Mouse (Mus musculus) stomach, embryonic 16.5 days (tissue): Measurements from ENCODE around the gene Micu2. TPM values are rescaled to one million over a fixed set of nuclear protein-coding genes. Genes with fewer than 3 reads are reported as not detected.
A peak's percentile ranks its signal among the peaks of the same experiment; 100 is the strongest.
"Not testable (repeated sequence)": the region's sequence is repeated elsewhere in the genome, so short reads cannot be mapped to it uniquely, and the experiment has no call there.

Experiments used
- ATAC-seq: fragments of 200-750 bp; cut with Nextera tagmentation; 2 replicates; pipeline ENCODE4 v1.8.0; 2017; ENCODE audit warnings: moderate number of reproducible peaks, moderate TSS enrichment; ENCODE audit not compliant: insufficient read depth, low FRiP score
- H3K27ac ChIP-seq: fragments of 300-500 bp; sonication (generic); 2 replicates; pipeline ENCODE4 v1.5.1; 2014; ENCODE audit warnings: low read length
- H3K27me3 ChIP-seq: fragments of 300-500 bp; sonication (generic); 2 replicates; pipeline ENCODE4 v1.6.1; 2014; ENCODE audit warnings: low read length, control low read depth, mixed read lengths; ENCODE audit not compliant: control insufficient read depth, insufficient read depth
- H3K36me3 ChIP-seq: fragments of 300-500 bp; sonication (generic); 2 replicates; pipeline ENCODE4 v1.6.1; 2014; ENCODE audit warnings: low read length; ENCODE audit not compliant: control insufficient read depth, insufficient read depth
- H3K4me1 ChIP-seq: fragments of 300-500 bp; sonication (generic); 2 replicates; pipeline ENCODE4 v1.6.1; 2014; ENCODE audit warnings: low read length, control low read depth, mixed read lengths; ENCODE audit not compliant: control insufficient read depth, insufficient read depth
- H3K4me2 ChIP-seq: fragments of 300-500 bp; sonication (generic); 2 replicates; pipeline ENCODE4 v1.6.1; 2014; ENCODE audit warnings: low read depth, low read length, mixed read lengths
- H3K4me3 ChIP-seq: fragments of 300-500 bp; sonication (generic); replicated peaks from 2 replicates; pipeline ENCODE4 v1.5.1; 2014; ENCODE audit warnings: mild to moderate bottlenecking, low read length
- H3K9ac ChIP-seq: fragments of 300-500 bp; sonication (generic); 2 replicates; pipeline ENCODE4 v1.6.1; 2014; ENCODE audit warnings: low read length
- H3K9me3 ChIP-seq: fragments of 300-500 bp; sonication (generic); replicated peaks from 2 replicates; pipeline ENCODE4 v1.6.1; 2016; ENCODE audit warnings: low read length, control low read depth; ENCODE audit not compliant: control insufficient read depth
- WGBS: fragments of 180-500 bp; shearing (Covaris S2); extraction: QIAGEN DNeasy Blood & Tissue Kit; methylation state at CpG from one replicate; pipeline ENCODE4 v1.1.7; 2014; 5-methylcytosine and 5-hydroxymethylcytosine counted together
- polyA plus RNA-seq: library from polyadenylated mRNA; unstranded; fragments of >200 nt; fragmentation: Nextera tagmentation; extraction: Ambion mirVana; gene quantifications from 2 replicates; pipeline ENCODE4 v1.2.1, GENCODE M21; 2015

Micu2 gene
- polyA plus RNA-seq, 1 experiment from 2014 or later = 82.3 TPM

DNA sequence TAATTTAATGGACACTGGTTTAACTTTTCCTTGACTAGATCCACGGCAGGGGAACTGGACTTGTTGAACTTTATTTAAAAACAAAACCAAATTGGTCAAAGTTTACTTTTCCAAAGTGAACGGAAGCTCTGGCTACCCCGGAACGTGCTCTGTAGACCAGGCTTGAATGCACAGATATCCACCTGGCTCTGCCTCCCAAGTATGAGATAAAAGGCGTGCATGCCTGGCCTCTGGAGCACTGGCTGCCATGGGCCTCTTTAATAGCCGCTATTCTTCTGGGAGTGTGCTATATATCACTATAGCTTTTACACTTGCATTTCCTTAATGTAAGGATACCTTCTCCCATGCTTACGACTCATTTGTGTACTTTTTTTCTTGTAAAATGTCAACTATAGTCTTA, 65.5 kb downstream of the Micu2 start:
- no peak overlapping the region for H3K9ac ChIP-seq
- H3K4me1 ChIP-seq = no peaks in the 10 kb centered on the region
- WGBS = 38% methylated on average over 7 of the region's 7 CpGs
- H3K4me3 ChIP-seq = no peak overlapping the region
- H3K27me3 ChIP-seq = no peaks in the 10 kb centered on the region
- H3K36me3 ChIP-seq = no peaks in the 10 kb centered on the region
- H3K27ac ChIP-seq = no peak overlapping the region
- ATAC-seq = no peak
- no peaks in the 10 kb centered on the region for H3K9me3 ChIP-seq
- no peak overlapping the region for H3K4me2 ChIP-seq

DNA sequence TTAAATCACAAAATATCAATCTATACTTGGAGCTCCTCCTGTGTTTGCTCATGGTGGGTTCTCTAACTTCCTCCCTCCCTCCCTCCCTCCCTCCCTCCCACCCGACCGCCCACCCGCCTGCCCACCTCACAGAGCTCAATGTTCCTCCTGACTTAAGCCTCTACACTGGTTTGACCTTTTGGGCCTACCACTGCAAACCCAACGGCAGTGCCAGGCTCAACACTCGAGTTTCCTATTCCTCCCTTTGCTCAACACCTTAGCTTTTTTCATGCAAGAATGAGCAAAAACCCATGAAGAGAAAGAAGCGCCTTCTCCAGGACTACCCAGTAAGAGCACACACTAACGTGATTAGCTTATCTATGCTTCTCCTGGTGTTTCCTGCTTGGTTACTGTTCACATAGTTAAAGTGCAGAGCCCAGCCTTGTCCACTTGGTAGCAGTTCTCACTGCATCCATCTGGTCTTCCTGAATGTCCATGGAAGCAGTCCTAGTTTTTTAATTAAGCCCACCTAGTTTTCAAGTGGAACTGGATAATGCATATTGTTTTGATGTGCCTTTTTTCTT, 66.1 kb downstream of the Micu2 start:
- H3K27ac ChIP-seq = no peak overlapping the region
- H3K4me3 ChIP-seq = no peak overlapping the region
- no peak for ATAC-seq
- H3K4me2 ChIP-seq = no peak overlapping the region
- no peaks in the 10 kb centered on the region for H3K9me3 ChIP-seq
- H3K9ac ChIP-seq = no peak overlapping the region
- no peaks in the 10 kb centered on the region for H3K36me3 ChIP-seq
- WGBS = 55% methylated on average over 7 of the region's 7 CpGs
- H3K4me1 ChIP-seq = no peaks in the 10 kb centered on the region
- H3K27me3 ChIP-seq = no peaks in the 10 kb centered on the region

GRCm38 (mm10) chr14:57921428-57922131, 77.5 kb downstream of the Micu2 start:
- peaks cover 13% of the 10 kb centered on the region for H3K36me3 ChIP-seq
- no peak overlapping the region for H3K9ac ChIP-seq
- peak overlapping the region; percentile 74 for H3K27ac ChIP-seq
- peak; percentile 69 for ATAC-seq
- no peaks in the 10 kb centered on the region for H3K27me3 ChIP-seq
- no peaks in the 10 kb centered on the region for H3K9me3 ChIP-seq
- no peak overlapping the region for H3K4me3 ChIP-seq
- no peak overlapping the region for H3K4me2 ChIP-seq
- H3K4me1 ChIP-seq = no peaks in the 10 kb centered on the region
- WGBS = 53% methylated on average over 10 of the region's 10 CpGs

DNA sequence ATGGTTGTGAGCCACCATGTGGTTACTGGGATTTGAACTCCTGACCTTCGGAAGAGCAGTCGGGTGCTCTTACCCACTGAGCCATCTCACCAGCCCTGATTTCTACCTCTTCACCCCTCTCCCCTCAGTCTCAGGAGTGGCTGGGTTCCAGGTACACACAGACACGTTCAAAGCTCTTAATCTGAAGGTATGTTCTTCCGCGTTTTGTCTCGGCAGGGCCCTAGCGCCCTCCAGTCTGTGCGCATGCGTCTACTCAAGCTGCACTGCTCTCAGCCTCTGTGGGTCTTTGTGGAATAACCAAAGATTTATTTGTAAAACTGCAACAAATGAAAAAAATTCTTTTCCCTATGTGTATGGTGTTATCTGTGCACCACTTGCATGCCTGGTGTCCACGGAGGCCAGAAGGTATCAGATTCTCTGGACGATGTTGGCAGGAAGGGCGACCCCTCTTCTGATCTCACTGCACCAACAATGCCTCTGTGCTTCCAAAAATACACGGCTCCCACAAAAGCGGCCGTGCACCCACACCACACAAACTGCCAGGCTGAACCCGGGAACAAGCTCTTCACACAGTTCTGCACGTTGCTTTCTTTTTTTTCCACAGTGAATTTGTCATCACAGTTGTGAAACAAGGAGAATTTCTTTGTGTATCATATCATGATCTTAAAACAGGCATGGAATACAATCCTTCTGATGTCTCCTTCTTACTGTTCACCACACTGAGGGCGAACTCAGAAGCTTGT, 78.3 kb downstream of the Micu2 start:
- no peak for ATAC-seq
- no peak overlapping the region for H3K4me3 ChIP-seq

DNA sequence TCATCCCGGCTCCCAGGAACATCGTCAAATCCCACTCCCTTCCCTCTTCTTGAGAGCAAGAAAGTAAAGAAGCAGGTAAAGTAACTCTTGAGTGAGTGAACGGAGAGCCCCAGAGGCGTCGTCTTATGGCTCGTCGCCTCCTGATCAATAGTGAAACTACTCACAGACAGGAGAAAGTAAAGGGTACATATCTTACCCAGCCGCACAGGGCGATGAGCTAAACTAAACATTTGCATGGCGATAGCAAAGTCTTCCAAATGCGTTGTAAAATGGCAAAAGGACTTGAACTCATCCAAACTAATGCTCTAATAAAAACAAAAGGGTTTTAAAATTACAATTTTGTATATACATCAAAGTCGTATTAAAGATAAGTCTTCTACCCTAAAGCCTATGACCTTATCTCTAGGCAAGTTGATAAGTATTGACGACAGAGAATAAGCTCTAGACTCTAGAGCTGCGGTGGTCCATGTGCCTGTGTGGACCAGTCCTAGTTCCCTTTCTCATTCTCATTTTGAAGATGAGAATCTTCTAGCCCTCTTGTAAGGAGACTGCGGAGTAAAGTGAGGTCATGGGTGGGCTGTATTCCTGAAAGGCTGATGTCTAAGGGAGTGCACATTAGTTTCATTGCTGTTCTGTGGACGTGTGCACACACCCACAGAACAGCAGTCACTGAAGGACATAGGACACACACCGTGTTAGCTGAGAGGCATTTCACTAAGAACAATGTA, 79.8 kb downstream of the Micu2 start:
- ATAC-seq = no peak
- Histone ChIP-seq H3K4me2 (no peak overlapping the region), H3K4me3 (no peak overlapping the region), H3K27ac (no peak overlapping the region), H3K9me3 (no peaks in the 10 kb centered on the region), H3K4me1 (no peaks in the 10 kb centered on the region), H3K27me3 (no peaks in the 10 kb centered on the region), H3K36me3 (peaks cover 13% of the 10 kb centered on the region), H3K9ac (no peak overlapping the region)
- 88% methylated on average over 17 of the region's 17 CpGs for WGBS

More for the DNA sequence above, 78.3 kb downstream of the Micu2 start:
- 78% methylated on average over 18 of the region's 18 CpGs for WGBS
- Histone ChIP-seq H3K4me1 (no peaks in the 10 kb centered on the region), H3K9ac (no peak overlapping the region), H3K36me3 (peaks cover 13% of the 10 kb centered on the region), H3K4me2 (no peak overlapping the region), H3K9me3 (no peaks in the 10 kb centered on the region), H3K27ac (peak overlapping the region; percentile 74), H3K27me3 (no peaks in the 10 kb centered on the region)

DNA sequence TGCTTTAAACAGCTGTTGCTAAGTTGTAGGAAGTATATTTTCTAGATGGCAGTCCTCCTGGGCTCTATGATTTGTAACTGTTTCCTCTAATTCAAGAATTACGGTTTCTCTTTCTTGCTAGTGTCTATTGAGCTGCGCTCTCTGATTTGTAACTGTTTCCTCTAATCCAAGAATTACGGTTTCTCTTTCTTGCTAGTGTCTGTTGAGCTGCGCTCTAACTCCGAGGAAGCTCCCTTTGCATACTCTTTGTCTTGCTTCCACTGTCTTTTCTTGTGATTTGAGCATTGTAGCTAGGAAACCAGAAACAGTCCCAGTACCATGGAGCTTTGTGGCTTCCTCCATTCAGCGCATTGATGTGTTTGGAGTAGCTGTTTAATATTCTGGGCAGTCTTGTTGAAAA, 83.7 kb downstream of the Micu2 start:
- Histone ChIP-seq H3K27me3 (no peaks in the 10 kb centered on the region), H3K36me3 (no peaks in the 10 kb centered on the region), H3K9me3 (no peaks in the 10 kb centered on the region), H3K27ac (no peak overlapping the region), H3K9ac (no peak overlapping the region), H3K4me1 (no peaks in the 10 kb centered on the region), H3K4me3 (no peak overlapping the region), H3K4me2 (no peak overlapping the region)
- WGBS = 73% methylated on average over 6 of the region's 6 CpGs
- no peak for ATAC-seq

GRCm38 (mm10) chr14:57912211-57913007, 86.7 kb downstream of the Micu2 start:
- H3K9ac ChIP-seq, H3K4me1 ChIP-seq, H3K27ac ChIP-seq, H3K9me3 ChIP-seq, ATAC-seq, H3K4me2 ChIP-seq, H3K27me3 ChIP-seq, H3K36me3 ChIP-seq, H3K4me3 ChIP-seq: not testable (repeated sequence)
- 50% methylated on average over 1 of the region's 1 CpGs for WGBS

DNA sequence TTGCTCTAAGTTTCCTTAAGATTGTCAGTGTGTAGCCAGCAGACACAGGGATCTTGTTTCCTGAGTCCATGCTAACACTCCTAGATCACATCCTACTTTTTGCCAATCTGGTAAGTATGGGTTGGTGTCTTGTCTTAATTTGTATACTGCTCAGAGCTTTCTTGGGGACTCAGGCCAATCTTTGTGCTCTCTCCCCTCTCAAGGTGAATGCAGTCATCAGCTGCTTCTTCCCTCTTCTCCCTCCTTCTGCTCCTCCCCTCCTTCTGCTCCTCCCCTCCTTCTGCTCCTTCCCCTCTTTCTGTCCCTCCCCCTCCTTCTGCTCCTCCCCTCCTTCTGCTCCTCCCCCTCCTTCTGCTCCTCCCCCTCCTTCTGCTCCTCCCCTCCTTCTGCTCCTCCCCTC, 87.3 kb downstream of the Micu2 start:
- H3K9ac ChIP-seq, ATAC-seq, H3K27ac ChIP-seq: not testable (repeated sequence)

More for the DNA sequence above, 87.3 kb downstream of the Micu2 start:
- H3K4me1 ChIP-seq, H3K4me3 ChIP-seq, H3K9me3 ChIP-seq, H3K27me3 ChIP-seq, H3K36me3 ChIP-seq, H3K4me2 ChIP-seq: not testable (repeated sequence)
